Mouse (Mus musculus): ENCODE measurements around the gene Psma6. TPM values are rescaled to one million over a fixed set of nuclear protein-coding genes. Genes with fewer than 3 reads are reported as not detected.
"Not testable (repeated sequence)": the region's sequence is repeated elsewhere in the genome, so short reads cannot be mapped to it uniquely, and the experiment has no call there.

The Psma6 gene
- polyA plus RNA-seq, 1 experiment from 2014 or later, result 419 TPM

DNA sequence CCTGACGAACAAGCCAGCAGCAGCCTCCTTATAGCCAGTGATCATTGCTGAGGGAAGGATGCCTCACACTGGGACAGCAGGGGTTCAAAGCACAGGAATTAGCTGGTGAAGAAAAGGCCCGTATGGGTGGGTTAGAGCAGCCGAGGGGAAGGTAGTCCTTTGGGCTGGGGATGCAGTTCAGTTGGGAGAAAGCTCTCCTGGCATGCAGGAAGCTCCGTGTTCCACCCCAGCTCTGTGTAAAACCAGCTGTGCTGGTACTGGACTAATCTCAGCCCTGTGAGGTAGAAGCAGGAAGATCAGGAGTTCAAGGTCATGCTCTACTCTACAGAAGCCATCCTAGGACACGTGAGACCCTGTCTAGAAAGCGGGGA is 6.4 kb upstream of the Psma6 start:
- no peak for ATAC-seq (ENCODE audit: low FRiP score)
- Histone ChIP-seq H3K4me2 (replicated peaks) (no peak overlapping the region), H3K4me3 (no peak overlapping the region), H3K9me3 (replicated peaks) (no peaks in the 10 kb centered on the region), H3K27ac (no peak overlapping the region), H3K4me1 (no peaks in the 10 kb centered on the region), H3K9ac (no peak overlapping the region), H3K36me3 (peaks cover 3% of the 10 kb centered on the region; the same call in 1 of the 2 replicates), H3K27me3 (no peaks in the 10 kb centered on the region)
- WGBS, result 70% methylated on average over 6 of the region's 6 CpGs

DNA sequence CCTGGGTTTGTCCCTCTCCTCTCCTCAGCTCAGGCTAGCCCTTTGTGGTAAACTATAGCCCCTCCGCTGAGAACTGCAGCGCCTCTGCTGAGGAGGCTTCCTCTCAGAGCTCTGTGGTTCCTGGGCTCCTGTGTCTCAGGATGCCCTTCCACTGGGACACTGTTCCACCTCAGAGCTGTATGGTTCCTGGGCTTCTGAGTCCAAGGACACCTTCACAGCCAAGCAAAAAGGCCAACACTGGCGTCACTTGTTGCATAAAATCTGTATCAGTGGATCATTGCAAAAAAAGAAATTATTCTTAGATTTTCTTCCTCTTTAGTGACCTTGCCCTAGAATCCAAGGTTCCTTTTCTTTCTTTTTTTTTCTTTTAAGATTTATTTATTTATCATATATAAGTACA is 804 bp downstream of the Psma6 start:
- Histone ChIP-seq H3K27me3 (no peaks in the 10 kb centered on the region), H3K9me3 (replicated peaks) (no peaks in the 10 kb centered on the region), H3K27ac (no peak overlapping the region), H3K4me1 (no peaks in the 10 kb centered on the region), H3K36me3 (peaks cover 5% of the 10 kb centered on the region; the same call in 1 of the 2 replicates), H3K4me2 (replicated peaks) (no peak overlapping the region), H3K9ac (no peak overlapping the region), H3K4me3 (no peak overlapping the region)
- WGBS, result 93% methylated on average over 3 of the region's 3 CpGs
- no peak for ATAC-seq (ENCODE audit: low FRiP score)

DNA sequence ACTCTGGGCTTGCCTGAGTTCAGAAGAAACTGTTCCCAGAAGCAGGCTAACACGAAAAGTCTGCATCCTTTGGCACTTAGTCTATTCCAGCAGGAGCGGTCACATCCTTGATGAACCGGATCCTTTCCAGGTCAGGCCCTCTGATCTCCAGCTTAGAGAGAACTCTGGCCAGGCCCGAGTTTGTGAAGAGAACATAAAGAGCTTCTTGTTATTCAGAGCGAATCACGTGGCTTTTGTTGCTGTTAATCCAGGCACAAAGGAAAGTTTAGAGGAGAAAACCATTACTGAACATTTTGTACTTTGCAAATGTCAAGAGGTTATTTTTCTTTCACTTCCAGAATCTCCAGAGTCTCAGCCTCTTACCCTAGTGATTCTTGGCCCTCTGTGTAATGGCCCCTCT is 1.9 kb downstream of the Psma6 start:
- Histone ChIP-seq H3K4me3 (no peak overlapping the region), H3K36me3 (peaks cover 5% of the 10 kb centered on the region; the same call in 1 of the 2 replicates), H3K27ac (no peak overlapping the region), H3K9me3 (replicated peaks) (no peaks in the 10 kb centered on the region), H3K27me3 (no peaks in the 10 kb centered on the region), H3K9ac (no peak overlapping the region), H3K4me2 (replicated peaks) (no peak overlapping the region), H3K4me1 (no peaks in the 10 kb centered on the region)
- WGBS, result 21% methylated on average over 6 of the region's 6 CpGs
- ATAC-seq (ENCODE audit: low FRiP score), result no peak

DNA sequence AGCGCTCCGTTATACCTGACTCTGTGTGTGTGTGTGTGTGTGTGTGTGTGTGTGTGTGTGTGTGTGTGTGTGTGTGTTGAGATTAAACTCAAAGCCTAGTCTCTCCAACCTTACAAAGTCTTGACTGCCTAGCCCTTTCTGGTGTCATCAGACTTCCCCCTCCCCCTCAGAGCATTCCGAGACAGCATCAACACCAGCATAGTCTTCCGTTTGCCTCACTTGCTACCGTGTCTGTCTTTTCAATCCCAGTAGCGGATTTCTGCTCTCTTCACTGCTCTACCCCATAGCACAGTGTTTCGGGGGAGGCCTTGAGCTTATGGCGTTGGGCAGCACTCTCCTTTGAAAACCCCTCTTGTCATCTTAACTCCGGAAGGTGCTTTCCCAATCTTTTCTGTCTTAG is 2.4 kb downstream of the Psma6 start:
- Histone ChIP-seq H3K27me3 (no peaks in the 10 kb centered on the region), H3K9me3 (replicated peaks) (no peaks in the 10 kb centered on the region), H3K4me3 (no peak overlapping the region), H3K9ac (no peak overlapping the region), H3K4me2 (replicated peaks) (no peak overlapping the region), H3K36me3 (peaks cover 5% of the 10 kb centered on the region; the same call in 1 of the 2 replicates), H3K4me1 (no peaks in the 10 kb centered on the region), H3K27ac (no peak overlapping the region)
- WGBS, result 72% methylated on average over 9 of the region's 9 CpGs
- no peak for ATAC-seq (ENCODE audit: low FRiP score)

DNA sequence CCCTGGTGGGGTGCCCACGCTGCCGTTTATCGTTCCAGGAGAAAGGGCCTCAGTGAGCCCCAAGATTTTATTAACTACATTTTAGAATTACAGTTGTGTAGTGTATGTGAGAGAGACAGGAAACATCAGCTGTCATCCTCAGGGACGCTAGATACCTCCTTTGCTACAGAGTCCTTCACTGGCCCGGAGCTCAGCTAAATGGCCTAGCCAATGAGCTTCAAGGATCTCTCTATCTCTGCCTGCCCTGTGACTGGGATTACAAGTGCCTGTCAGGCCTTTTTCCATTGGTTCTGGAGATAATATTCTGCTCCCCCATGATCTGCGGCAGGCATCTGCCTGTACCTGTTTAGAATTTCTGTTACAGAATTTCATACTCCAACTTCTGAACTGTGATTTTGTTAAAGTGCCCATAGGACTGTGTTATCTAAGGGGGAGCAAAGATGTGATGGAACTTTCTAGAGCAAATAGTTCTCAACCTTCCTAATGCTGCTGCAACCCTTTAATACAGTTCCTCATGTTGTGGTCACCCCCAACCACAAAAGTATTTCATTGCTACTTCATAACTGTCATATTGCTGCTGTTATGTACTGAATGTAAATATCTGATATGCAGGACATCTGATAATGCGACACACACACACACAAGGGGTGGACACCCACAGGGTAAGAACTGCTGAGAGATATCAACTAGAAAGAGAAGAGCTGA is 3.2 kb downstream of the Psma6 start:
- Histone ChIP-seq H3K9ac (no peak overlapping the region), H3K27ac (no peak overlapping the region), H3K9me3 (replicated peaks) (no peaks in the 10 kb centered on the region), H3K4me1 (no peaks in the 10 kb centered on the region), H3K4me3 (no peak overlapping the region), H3K36me3 (peaks cover 5% of the 10 kb centered on the region; the same call in 1 of the 2 replicates), H3K4me2 (replicated peaks) (no peak overlapping the region), H3K27me3 (no peaks in the 10 kb centered on the region)
- WGBS, result 86% methylated on average over 7 of the region's 7 CpGs
- ATAC-seq (ENCODE audit: low FRiP score), result no peak

DNA sequence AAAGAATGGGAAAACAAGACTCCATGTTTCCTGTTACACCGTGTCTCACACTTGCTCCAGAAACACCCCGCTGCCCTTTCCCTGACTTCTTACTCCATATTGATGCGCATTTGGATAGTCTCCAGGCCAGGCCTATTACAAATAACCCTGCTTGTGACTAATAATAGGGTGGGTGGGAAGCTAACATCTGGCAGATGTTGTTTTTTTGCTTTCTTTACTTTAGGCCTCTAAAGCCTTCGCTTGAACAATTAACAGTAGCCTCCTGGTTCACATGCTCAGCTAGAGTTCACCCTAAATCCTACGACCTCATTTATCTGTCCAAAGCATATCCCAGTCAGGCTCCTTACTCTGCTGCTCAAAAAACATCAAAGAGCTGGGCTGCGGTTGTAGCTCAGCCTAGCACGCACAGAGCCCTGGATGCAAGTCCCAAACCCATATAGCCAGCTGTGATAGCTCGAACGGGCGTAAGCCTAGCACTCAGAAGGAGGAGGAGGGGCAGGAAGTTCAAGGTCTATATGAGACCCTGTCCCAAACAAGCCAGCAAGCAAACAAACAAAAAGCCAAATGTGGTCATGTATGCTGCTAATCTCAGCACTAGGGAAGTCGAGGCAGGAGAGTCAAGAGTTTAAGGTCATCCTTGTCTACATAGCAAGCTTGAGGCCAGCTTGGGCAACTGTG is 3.9 kb downstream of the Psma6 start:
- 74% methylated on average over 11 of the region's 11 CpGs for WGBS
- Histone ChIP-seq H3K9ac (no peak overlapping the region), H3K27ac (no peak overlapping the region), H3K4me1 (no peaks in the 10 kb centered on the region), H3K27me3 (no peaks in the 10 kb centered on the region), H3K36me3 (no peaks in the 10 kb centered on the region), H3K4me2 (replicated peaks) (no peak overlapping the region), H3K9me3 (replicated peaks) (no peaks in the 10 kb centered on the region), H3K4me3 (no peak overlapping the region)
- no peak for ATAC-seq (ENCODE audit: low FRiP score)

GRCm38 (mm10) chr12:55388478-55388877 is 4.5 kb downstream of the Psma6 start:
- 72% methylated on average over 6 of the region's 6 CpGs for WGBS
- no peaks in the 10 kb centered on the region for H3K9me3 ChIP-seq (replicated peaks)
- no peak overlapping the region for H3K27ac ChIP-seq
- no peaks in the 10 kb centered on the region for H3K4me1 ChIP-seq
- H3K9ac ChIP-seq, result no peak overlapping the region
- no peaks in the 10 kb centered on the region for H3K27me3 ChIP-seq
- no peak for ATAC-seq (ENCODE audit: low FRiP score)
- no peak overlapping the region for H3K4me2 ChIP-seq (replicated peaks)
- no peak overlapping the region for H3K4me3 ChIP-seq
- no peaks in the 10 kb centered on the region for H3K36me3 ChIP-seq

DNA sequence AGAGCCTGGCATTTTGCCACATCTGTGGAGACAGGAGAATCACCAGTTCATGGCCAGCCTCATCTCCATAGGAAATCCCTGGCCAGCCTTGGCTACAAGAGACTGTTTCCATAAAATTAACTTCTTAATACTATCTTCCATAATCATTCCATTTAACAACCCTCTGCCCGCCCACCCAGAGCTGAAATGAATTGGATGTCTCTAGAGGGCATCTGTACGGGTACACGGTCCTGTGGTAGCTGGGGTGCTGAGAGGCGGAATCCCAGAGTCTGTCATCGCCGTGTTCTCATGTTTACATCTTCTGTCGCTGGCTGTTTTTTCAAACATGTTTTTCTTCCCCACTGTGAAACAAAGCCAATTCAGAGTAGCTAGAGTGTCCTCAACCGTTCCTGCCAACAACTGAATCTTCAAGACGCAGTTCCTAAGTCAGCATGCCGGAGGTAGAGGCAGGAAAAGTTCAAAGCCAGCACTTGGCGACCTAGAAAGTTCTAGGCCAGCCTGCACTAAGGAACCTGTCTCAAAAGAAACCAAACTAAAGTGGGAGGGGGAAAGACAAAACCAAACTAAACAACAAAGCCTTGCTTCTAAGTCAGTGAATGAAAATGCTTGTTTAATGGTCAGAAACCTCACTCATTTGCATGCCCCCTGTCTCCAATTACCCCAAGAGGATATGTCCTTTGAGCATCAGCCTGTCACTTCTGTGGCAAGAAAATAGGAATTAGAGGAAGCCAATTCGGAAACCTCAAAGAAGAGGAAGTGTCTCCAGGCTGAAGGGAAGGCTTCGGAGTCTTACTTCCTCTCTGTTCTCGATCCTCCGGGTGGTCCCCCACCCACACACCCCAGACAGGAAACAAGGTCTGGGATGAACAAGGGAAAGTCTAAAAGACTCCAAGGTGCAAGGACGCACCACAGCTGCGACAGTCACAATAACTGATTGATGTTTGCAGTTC is 5.4 kb downstream of the Psma6 start:
- ATAC-seq (ENCODE audit: low FRiP score), result no peak
- no peaks in the 10 kb centered on the region for H3K36me3 ChIP-seq

DNA sequence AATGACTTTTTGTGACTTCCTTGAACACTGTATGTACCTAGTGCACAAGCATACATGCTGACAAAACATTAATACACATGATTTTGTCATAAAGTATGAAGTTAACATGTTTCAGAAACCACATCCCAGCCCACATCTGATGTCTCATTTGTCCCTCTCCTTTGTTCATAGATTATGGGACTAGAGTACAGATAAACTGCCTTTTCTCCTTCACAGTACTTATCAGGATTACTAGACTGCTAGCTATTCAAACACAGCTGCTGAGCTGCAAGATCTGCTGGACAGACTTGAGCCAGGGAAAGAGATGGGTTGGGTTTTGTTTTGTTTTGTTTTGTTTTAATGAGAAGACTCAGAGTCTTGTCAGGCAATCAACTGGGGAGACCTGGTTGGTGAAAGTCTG is 8.1 kb downstream of the Psma6 start:
- H3K27ac ChIP-seq, result no peak overlapping the region
- H3K4me2 ChIP-seq (replicated peaks), result no peak overlapping the region
- no peaks in the 10 kb centered on the region for H3K4me1 ChIP-seq
- H3K9ac ChIP-seq, result no peak overlapping the region
- no peaks in the 10 kb centered on the region for H3K9me3 ChIP-seq (replicated peaks)
- H3K4me3 ChIP-seq, result no peak overlapping the region
- no peaks in the 10 kb centered on the region for H3K36me3 ChIP-seq
- no peak for ATAC-seq (ENCODE audit: low FRiP score)
- H3K27me3 ChIP-seq, result no peaks in the 10 kb centered on the region

More for the DNA sequence above, 5.4 kb downstream of the Psma6 start:
- Histone ChIP-seq H3K27me3 (no peaks in the 10 kb centered on the region), H3K9ac (no peak overlapping the region), H3K27ac (no peak overlapping the region), H3K4me1 (no peaks in the 10 kb centered on the region), H3K9me3 (replicated peaks) (no peaks in the 10 kb centered on the region), H3K4me2 (replicated peaks) (no peak overlapping the region), H3K4me3 (no peak overlapping the region)
- 72% methylated on average over 17 of the region's 17 CpGs for WGBS

- Histone ChIP-seq H3K4me2 (replicated peaks) (no peak overlapping the region), H3K9ac (no peak overlapping the region), H3K4me3 (no peak overlapping the region), H3K4me1 (peaks cover 3% of the 10 kb centered on the region), H3K27ac (no peak overlapping the region), H3K9me3 (replicated peaks) (no peaks in the 10 kb centered on the region), H3K27me3 (no peaks in the 10 kb centered on the region), H3K36me3 (no peaks in the 10 kb centered on the region)
- 88% methylated on average over 11 of the region's 11 CpGs for WGBS
- ATAC-seq (ENCODE audit: low FRiP score), result no peak
Measured at GRCm38 (mm10) chr12:55392733-55393577, 8.9 kb downstream of the Psma6 start.

DNA sequence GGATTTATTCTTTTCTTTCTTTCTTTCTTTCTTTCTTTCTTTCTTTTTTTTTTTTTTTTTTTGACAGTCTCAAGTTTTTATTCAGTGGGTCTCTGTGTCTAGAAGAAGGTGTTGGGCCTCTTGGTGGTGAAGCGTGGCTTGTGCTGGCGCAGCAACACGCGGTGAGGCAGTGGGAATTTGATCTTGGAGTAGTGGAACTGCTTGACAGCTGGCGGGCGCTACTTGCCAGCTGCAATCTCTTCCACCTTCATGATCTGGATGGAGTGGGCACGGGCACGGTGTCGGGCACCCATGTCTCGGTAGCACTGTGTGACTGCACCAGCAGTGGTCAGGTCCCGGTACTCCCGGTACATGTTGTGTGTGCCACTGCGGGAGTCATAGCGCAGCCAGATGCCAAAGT is 11.6 kb downstream of the Psma6 start:
- H3K36me3 ChIP-seq; H3K4me2 ChIP-seq (replicated peaks); H3K9ac ChIP-seq; H3K27me3 ChIP-seq; H3K9me3 ChIP-seq (replicated peaks); ATAC-seq (ENCODE audit: low FRiP score); H3K4me3 ChIP-seq; H3K27ac ChIP-seq: not testable (repeated sequence)
- WGBS, result 91% methylated on average over 14 of the region's 14 CpGs
- H3K4me1 ChIP-seq, result peaks cover 14% of the 10 kb centered on the region

DNA sequence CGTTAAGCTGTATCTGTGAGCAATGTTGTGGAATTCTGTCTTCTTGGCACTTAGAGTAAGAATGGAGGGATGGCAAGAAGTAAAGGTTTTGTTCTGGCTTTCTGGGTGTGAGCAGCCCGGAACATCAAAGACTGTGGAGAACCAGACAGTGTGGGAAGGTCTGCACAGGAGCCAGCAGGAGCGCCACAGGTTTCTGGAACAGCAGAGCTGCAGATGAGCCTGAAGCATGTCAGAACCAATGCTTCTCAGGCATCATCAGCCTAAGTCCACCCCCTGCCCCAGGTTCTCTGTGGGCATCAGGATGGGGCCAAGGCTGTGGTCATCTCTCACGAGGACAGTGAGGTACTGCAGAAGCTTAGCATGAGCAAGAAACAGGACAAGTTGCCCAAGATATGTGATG is 12.5 kb downstream of the Psma6 start:
- H3K27ac ChIP-seq, result no peak overlapping the region
- H3K27me3 ChIP-seq, result no peaks in the 10 kb centered on the region
- H3K4me1 ChIP-seq, result peaks cover 14% of the 10 kb centered on the region
- H3K9ac ChIP-seq, result no peak overlapping the region
- H3K36me3 ChIP-seq, result no peaks in the 10 kb centered on the region
- H3K4me3 ChIP-seq, result no peak overlapping the region
- 91% methylated on average over 4 of the region's 4 CpGs for WGBS
- H3K9me3 ChIP-seq (replicated peaks), result no peaks in the 10 kb centered on the region
- H3K4me2 ChIP-seq (replicated peaks), result no peak overlapping the region
- no peak for ATAC-seq (ENCODE audit: low FRiP score)

Measured in hindbrain, embryonic 12.5 days (tissue).